Mouse (Mus musculus): ENCODE data around the gene Myo16.

The Myo16 gene

DNA sequence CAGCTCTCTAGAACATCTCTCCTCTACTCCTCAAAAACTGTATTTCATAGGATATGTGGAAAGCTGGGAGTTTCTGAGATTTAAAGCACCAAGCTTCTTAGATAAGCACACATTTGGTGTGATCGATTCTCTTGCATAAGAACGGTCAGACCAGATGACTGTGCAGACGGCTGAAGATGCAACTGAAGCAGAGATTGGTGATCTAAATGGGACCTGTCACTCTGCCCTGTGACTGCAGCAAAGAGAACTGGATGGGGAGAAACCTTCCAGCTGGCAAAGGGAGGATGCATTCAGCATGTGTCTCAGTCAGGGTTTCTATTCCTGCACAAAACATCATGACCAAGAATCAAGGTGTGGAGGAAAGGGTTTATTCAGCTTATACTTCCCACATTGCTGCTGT lies 318.7 kb downstream of the Myo16 start:
- DNase-seq (ENCODE audit: low spot score in 2 of 2): no peak

GRCm38 (mm10) chr8:10474446-10474845 lies 320.7 kb downstream of the Myo16 start:
- DNase-seq (ENCODE audit: low spot score in 2 of 2): no peak

- DNase-seq (ENCODE audit: low spot score in 2 of 2): no peak
Measured at GRCm38 (mm10) chr8:10479059-10479458, 325.3 kb downstream of the Myo16 start.

GRCm38 (mm10) chr8:10480850-10481249 lies 327.1 kb downstream of the Myo16 start:
- DNase-seq (ENCODE audit: low spot score in 2 of 2): no peak

GRCm38 (mm10) chr8:10482064-10482463 lies 328.4 kb downstream of the Myo16 start:
- DNase-seq (ENCODE audit: low spot score in 2 of 2): no peak

DNA sequence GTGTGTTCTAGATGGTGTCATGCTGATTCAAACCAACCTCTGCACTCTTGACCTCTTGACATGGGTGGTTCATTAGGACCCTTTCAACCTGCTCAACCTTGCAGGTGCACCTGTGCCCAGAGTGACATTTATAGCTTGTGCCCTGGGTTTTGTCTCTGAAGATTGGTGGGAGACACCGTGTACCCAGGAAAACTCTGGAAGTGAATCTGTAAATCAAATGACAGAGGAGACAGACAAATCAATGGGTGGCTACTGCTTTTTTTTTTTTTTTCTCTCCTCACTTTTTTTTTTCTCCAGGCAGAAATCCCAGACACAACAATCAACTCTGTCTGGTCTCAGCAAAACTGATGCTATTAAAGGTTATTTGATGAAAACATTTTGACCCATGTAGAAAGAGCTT lies 329.2 kb downstream of the Myo16 start:
- no peak for DNase-seq (ENCODE audit: low spot score in 2 of 2)

DNA sequence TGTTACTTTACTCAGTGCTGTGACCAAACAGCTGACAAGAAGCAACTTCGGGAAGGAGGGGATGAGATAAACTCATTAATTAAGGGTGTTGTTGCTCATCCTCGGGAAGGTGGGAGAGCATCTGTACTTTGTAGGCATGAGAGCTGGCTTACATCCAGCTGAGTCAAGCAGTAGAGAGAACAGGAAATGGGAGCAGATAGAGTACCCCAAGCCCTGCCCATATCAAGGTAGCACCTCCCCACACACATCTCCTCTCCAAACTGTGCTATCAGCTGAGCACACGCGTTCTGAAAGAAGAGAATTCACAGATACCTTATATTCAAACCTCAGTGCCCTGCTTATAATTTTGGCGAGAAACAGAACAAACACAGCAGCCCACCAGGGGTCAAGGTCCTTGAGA lies 330.1 kb downstream of the Myo16 start:
- no peak for DNase-seq (ENCODE audit: low spot score in 2 of 2)

GRCm38 (mm10) chr8:10489738-10490419 lies 336.2 kb downstream of the Myo16 start:
- no peak for DNase-seq (ENCODE audit: low spot score in 2 of 2)

- DNase-seq (ENCODE audit: low spot score in 2 of 2): peak in 1 of 2 experiments; percentile 14
Measured at GRCm38 (mm10) chr8:10490420-10490784, 336.7 kb downstream of the Myo16 start.

DNA sequence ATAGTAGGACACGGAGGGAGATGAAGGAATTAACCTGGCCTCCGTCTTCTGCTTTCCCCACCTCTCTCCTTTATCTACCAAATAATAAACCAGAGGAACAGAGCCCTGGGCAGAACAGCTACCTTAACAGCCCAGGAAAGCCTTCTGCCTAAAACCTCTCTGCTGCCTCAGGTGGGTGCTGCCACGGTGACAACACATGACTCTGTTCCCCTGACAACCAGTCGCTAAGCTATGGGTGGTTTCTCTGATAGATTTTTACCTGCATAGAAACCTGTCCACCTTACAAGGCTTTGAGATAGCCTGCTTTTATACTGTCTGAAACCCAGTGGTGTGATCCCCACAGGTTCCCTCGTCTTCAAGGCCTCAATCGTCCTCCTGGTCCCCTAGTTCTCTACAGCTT lies 337.2 kb downstream of the Myo16 start:
- no peak for DNase-seq (ENCODE audit: low spot score in 2 of 2)

DNA sequence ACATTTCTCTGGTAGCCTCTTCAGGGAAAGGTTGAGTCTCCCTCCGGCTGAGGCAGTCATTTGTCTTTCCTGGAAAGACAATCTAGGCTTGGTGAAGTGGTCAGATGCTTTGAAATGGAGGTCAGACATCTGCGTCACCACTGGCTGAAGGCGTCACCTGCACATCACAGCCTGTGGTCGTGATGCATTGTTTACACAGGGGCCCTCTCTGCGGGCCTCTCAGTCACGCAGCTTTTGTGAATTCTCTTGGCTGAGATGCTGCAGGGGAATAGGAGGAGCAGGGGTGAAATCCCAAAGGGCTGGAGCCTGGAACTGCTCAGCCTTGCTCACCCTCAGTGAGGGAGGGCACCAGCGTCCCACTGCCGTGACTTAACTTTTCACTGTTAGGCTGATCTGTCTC lies 346.1 kb downstream of the Myo16 start:
- no peak for DNase-seq (ENCODE audit: low spot score in 2 of 2)

- DNase-seq (ENCODE audit: low spot score in 2 of 2): no peak
Measured at GRCm38 (mm10) chr8:10500465-10500864, 346.8 kb downstream of the Myo16 start.

DNA sequence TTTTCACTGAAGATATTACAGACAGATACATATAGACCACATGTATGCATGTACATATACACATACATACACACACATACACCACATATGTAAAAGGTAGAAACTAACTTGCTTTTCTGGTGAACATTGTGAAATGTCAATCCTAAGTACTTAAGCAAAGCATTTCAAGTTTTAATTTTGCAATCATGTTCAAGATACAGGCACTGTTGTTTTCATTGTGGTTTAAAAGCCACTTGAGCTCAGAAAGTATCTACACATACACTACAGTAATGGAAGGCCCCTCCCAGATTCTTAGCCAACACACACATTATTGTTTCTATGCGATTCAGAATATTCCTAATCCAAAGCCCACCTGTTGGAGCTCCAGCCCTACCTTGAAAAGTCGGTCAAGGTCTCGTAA lies 348.0 kb downstream of the Myo16 start:
- DNase-seq (ENCODE audit: low spot score in 2 of 2): no peak

- no peak for DNase-seq (ENCODE audit: low spot score in 2 of 2)
Measured at GRCm38 (mm10) chr8:10512105-10512504, 358.4 kb downstream of the Myo16 start.

GRCm38 (mm10) chr8:10517381-10517780 lies 363.7 kb downstream of the Myo16 start:
- no peak for DNase-seq (ENCODE audit: low spot score in 2 of 2)

- no peak for DNase-seq (ENCODE audit: low spot score in 2 of 2)
Measured at GRCm38 (mm10) chr8:10519276-10519675, 365.6 kb downstream of the Myo16 start.

- no peak for DNase-seq (ENCODE audit: low spot score in 2 of 2)
Measured at GRCm38 (mm10) chr8:10521463-10521862, 367.8 kb downstream of the Myo16 start.

GRCm38 (mm10) chr8:10525686-10526085 lies 372.0 kb downstream of the Myo16 start:
- DNase-seq (ENCODE audit: low spot score in 2 of 2): no peak

DNA sequence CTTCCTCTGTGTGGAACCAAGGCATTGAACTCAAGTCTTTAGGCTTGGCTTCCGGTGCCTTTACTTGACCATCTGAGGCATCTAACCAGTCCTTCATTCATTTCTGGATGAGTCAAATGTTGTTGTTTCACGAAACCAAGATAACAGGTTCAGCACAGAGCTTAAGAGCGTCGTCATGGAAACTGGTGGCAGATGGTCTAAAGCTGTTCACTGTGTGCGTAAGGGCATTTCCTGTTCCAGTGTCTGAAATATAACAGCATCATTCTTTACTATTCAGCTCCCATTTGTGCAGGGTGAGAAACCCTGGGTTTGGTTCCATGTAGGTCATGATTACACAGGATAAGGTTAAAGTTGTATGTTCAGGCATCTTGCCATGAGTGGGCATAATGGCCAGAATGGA lies 372.9 kb downstream of the Myo16 start:
- no peak for DNase-seq (ENCODE audit: low spot score in 2 of 2)

GRCm38 (mm10) chr8:10534619-10535286 lies 381.0 kb downstream of the Myo16 start:
- DNase-seq (ENCODE audit: low spot score in 2 of 2): no peak

GRCm38 (mm10) chr8:10538319-10538718 lies 384.6 kb downstream of the Myo16 start:
- DNase-seq (ENCODE audit: low spot score in 2 of 2): no peak

- no peak for DNase-seq (ENCODE audit: low spot score in 2 of 2)
Measured at GRCm38 (mm10) chr8:10539665-10540064, 386.0 kb downstream of the Myo16 start.

- DNase-seq (ENCODE audit: low spot score in 2 of 2): no peak
Measured at GRCm38 (mm10) chr8:10545890-10546289, 392.2 kb downstream of the Myo16 start.

DNA sequence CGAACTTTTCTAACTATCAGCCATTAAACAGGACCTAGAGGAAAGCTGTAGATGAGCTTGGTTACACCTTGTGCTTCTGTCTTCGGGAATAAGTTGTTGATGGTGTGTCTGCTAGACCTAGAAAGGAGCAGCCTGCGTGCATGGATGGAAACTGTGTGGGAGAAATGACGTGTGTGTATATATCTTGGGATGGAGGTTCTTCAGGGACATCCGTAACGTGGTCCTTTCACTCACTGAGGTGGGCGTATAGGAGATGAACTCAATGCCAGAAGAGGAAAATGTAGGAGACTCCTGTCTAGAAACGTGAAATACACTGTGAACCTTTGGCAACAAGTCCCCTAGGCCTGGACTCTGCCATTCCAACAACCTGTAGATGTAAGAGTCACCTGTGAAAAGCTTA lies 392.8 kb downstream of the Myo16 start:
- DNase-seq (ENCODE audit: low spot score in 2 of 2): no peak
